Mouse (Mus musculus): ENCODE data around the gene Ttyh3.

DNA sequence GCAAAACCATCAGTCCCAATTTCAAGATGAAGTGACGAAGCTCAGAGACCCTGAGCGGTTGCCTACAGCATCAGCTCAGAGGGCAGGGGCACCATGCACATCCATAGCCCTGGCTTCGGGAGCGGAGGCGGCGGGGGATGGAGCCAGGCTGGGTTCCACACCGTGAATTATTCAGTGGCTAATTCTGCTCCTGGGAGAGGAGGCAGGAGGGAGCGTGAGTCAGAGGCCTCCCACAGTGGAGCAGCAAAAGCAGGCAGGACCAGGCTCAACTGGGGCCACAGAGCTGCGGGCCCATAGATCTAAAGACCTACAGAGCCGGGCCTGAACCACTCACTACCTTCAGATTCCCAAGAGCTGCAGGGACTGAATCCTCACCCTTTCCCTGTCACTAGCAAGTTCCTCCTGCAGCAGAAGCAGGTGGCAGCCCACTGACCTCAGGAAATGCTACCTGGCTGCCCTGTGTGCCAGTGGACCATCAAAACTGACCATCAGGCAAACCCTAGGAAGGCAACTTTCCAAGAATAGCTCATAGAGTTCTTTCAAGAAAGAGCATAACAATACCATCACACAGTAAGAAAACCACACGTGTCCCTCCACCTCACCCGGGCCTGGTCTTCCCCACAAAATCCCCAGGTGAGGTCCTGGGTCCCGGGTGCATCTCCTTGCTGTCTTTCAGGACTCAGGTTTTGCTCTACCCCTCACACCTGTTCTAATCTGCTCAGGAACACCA is 1.6 kb downstream of the Ttyh3 start:
- TF ChIP-seq CTCF (IDR thresholded peaks at IDR 0.05) (no peak), EP300 (IDR thresholded peaks at IDR 0.05) (no peak)

Data from lung, postnatal 0 days (tissue).